Mouse (Mus musculus): ENCODE results near the gene Nrip3. TPM values are rescaled to one million over a fixed set of nuclear protein-coding genes. Genes with fewer than 3 reads are reported as not detected.

Gene Nrip3
- polyA plus RNA-seq, 1 experiment from 2014 or later = 0.82 TPM

DNA sequence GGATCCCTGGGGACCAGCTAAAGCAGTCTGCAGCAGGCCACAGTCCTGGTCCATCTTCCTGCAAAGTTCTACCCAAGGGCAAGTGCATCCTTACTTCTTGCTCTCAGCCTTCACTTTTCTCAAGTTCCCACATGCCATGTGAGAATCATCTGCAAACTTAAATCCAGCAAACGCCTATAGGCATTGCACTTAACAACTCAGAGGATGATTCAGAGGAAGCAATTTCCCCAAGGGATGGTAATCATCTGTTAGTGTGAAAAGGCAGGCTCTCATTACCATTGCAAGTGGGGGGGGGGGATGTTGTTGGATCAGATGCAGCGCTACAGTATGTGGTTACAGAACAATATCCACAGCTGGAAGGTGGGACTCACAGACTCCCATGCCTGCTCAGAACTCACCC is 12.7 kb upstream of the Nrip3 start:
- Histone ChIP-seq H3K4me1 (ENCODE audit: control insufficient read depth in 2 of 2, insufficient read depth in 2 of 2, low read length in 2 of 2) (peaks cover 13 to 21% of the 10 kb centered on the region in 2 experiments), H3K27ac (replicated peaks in 1 of 2; ENCODE audit: control insufficient read depth in 1 of 2, insufficient read depth in 1 of 2, low read depth in 2 of 2, low read length in 2 of 2) (peak overlapping the region in 1 of 2 experiments; percentile 76; a peak in 1 of 4 replicates), H3K9ac (ENCODE audit: low read length) (no peak overlapping the region), H3K4me2 (ENCODE audit: low read length) (no peak overlapping the region), H3K36me3 (ENCODE audit: control insufficient read depth, insufficient read depth, low read length) (no peaks in the 10 kb centered on the region), H3K27me3 (ENCODE audit: control insufficient read depth, insufficient read depth, low read length) (no peaks in the 10 kb centered on the region), H3K4me3 (ENCODE audit: control insufficient read depth in 1 of 2, insufficient read depth in 1 of 2, low read depth in 1 of 2, low read length in 2 of 2) (no peak overlapping the region), H3K9me3 (ENCODE audit: control insufficient read depth, low read length) (no peaks in the 10 kb centered on the region)
- WGBS = 82% methylated on average over 2 of the region's 2 CpGs
- no peak for ATAC-seq (ENCODE audit: insufficient number of reproducible peaks, insufficient read depth, low FRiP score, low read depth)

DNA sequence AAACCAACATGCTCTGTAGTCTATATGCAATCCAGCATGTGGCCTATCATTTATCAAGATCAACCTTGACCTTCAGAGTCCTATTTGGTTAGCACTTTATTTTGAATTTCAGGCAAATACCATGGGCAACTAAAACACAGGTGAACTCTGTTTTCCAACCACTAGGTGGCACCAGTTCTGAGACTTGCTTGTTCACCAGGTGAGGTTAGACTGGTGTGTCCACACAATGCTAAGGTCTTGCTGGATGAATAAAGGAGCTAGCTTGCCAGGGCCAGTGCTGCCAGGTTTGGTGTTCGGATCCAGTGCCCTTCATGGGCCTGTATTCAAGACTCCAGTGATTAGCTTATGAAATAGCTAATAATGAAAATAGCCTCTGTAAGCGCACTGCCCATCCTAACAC is 10.9 kb upstream of the Nrip3 start:
- H3K27me3 ChIP-seq (ENCODE audit: control insufficient read depth, insufficient read depth, low read length) = no peaks in the 10 kb centered on the region
- no peak overlapping the region for H3K4me3 ChIP-seq (ENCODE audit: control insufficient read depth in 1 of 2, insufficient read depth in 1 of 2, low read depth in 1 of 2, low read length in 2 of 2)
- H3K36me3 ChIP-seq (ENCODE audit: control insufficient read depth, insufficient read depth, low read length) = no peaks in the 10 kb centered on the region
- no peaks in the 10 kb centered on the region for H3K9me3 ChIP-seq (ENCODE audit: control insufficient read depth, low read length)
- 69% methylated on average over 2 of the region's 2 CpGs for WGBS
- H3K27ac ChIP-seq (replicated peaks in 1 of 2; ENCODE audit: control insufficient read depth in 1 of 2, insufficient read depth in 1 of 2, low read depth in 2 of 2, low read length in 2 of 2) = no peak overlapping the region
- no peak overlapping the region for H3K9ac ChIP-seq (ENCODE audit: low read length)
- ATAC-seq (ENCODE audit: insufficient number of reproducible peaks, insufficient read depth, low FRiP score, low read depth) = no peak
- no peak overlapping the region for H3K4me2 ChIP-seq (ENCODE audit: low read length)
- peaks cover 13 to 15% of the 10 kb centered on the region in 2 experiments for H3K4me1 ChIP-seq (ENCODE audit: control insufficient read depth in 2 of 2, insufficient read depth in 2 of 2, low read length in 2 of 2)

DNA sequence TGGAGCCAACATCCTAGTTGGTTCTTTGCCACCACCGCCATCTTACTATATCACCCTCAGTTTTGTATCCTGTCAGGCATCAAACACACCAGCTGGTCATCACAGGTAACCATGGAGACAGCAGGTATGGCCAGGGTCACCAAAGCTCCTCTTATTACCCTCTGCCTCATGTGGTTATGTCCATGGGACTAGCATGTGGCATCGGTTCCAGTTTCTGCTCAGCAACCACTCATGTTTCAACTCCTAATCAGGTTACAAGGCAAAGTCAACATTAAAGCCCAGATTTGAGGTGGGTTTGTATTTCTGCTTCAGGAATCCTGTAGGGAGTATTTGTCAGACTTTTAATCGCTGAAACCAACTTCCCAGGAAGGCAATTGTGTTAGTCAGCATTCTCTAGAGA is 9.0 kb upstream of the Nrip3 start:
- Histone ChIP-seq H3K27me3 (ENCODE audit: control insufficient read depth, insufficient read depth, low read length) (no peaks in the 10 kb centered on the region), H3K4me3 (ENCODE audit: control insufficient read depth in 1 of 2, insufficient read depth in 1 of 2, low read depth in 1 of 2, low read length in 2 of 2) (no peak overlapping the region), H3K36me3 (ENCODE audit: control insufficient read depth, insufficient read depth, low read length) (no peaks in the 10 kb centered on the region), H3K27ac (replicated peaks in 1 of 2; ENCODE audit: control insufficient read depth in 1 of 2, insufficient read depth in 1 of 2, low read depth in 2 of 2, low read length in 2 of 2) (no peak overlapping the region), H3K9ac (ENCODE audit: low read length) (no peak overlapping the region), H3K9me3 (ENCODE audit: control insufficient read depth, low read length) (no peaks in the 10 kb centered on the region), H3K4me2 (ENCODE audit: low read length) (no peak overlapping the region), H3K4me1 (ENCODE audit: control insufficient read depth in 2 of 2, insufficient read depth in 2 of 2, low read length in 2 of 2) (peaks cover 10% of the 10 kb centered on the region in 2 experiments)
- no peak for ATAC-seq (ENCODE audit: insufficient number of reproducible peaks, insufficient read depth, low FRiP score, low read depth)
- 69% methylated on average over 3 of the region's 3 CpGs for WGBS

DNA sequence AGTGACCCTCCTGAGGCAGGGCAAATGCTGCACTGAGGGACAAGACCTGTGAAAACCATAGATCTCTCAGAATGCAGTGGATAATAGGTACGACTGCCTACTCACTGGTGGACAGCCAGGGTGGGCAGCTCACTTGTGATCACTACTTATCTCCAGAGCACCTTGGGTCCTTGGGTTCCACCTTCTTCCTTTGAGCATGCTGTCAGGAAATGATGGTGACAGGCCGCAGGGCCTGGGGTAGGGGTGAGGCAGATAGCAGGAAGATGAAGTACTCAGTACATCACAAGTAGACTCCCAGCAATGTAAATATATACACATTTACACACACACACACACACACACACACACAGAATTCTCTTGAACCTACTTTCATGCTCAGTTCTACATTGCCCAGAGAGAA is 6.0 kb upstream of the Nrip3 start:
- H3K4me1 ChIP-seq (ENCODE audit: control insufficient read depth in 2 of 2, insufficient read depth in 2 of 2, low read length in 2 of 2) = no peaks in the 10 kb centered on the region
- no peaks in the 10 kb centered on the region for H3K9me3 ChIP-seq (ENCODE audit: control insufficient read depth, low read length)
- no peak overlapping the region for H3K9ac ChIP-seq (ENCODE audit: low read length)
- no peak overlapping the region for H3K4me2 ChIP-seq (ENCODE audit: low read length)
- H3K27ac ChIP-seq (replicated peaks in 1 of 2; ENCODE audit: control insufficient read depth in 1 of 2, insufficient read depth in 1 of 2, low read depth in 2 of 2, low read length in 2 of 2) = no peak overlapping the region
- H3K36me3 ChIP-seq (ENCODE audit: control insufficient read depth, insufficient read depth, low read length) = no peaks in the 10 kb centered on the region
- WGBS = 78% methylated on average over 2 of the region's 2 CpGs
- peaks cover 15% of the 10 kb centered on the region for H3K27me3 ChIP-seq (ENCODE audit: control insufficient read depth, insufficient read depth, low read length)
- H3K4me3 ChIP-seq (ENCODE audit: control insufficient read depth in 1 of 2, insufficient read depth in 1 of 2, low read depth in 1 of 2, low read length in 2 of 2) = no peak overlapping the region
- no peak for ATAC-seq (ENCODE audit: insufficient number of reproducible peaks, insufficient read depth, low FRiP score, low read depth)

DNA sequence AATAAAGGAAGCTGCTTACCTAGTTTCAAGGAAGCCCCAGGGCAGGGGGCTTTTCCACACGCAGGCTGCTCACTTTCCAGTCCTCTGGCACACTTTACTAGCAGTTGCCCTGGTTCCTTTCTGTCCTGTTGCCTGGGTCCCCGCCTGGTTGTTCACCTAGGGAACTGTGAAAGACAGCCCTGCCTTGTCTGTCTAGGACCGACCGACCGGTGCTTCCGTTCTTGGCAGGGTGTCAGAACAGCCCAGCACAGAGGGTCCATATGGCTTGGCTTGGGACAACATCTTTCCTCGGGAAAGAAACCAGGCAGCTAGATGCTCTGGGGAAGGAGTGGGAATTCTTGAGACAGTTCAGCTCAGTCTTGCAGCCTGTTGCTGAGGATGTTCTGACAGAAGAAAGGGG is 1.5 kb upstream of the Nrip3 start:
- Histone ChIP-seq H3K4me1 (ENCODE audit: control insufficient read depth in 2 of 2, insufficient read depth in 2 of 2, low read length in 2 of 2) (peaks cover 6 to 11% of the 10 kb centered on the region in 2 experiments; a peak in 2 of 4 replicates), H3K36me3 (ENCODE audit: control insufficient read depth, insufficient read depth, low read length) (no peaks in the 10 kb centered on the region), H3K4me3 (ENCODE audit: control insufficient read depth in 1 of 2, insufficient read depth in 1 of 2, low read depth in 1 of 2, low read length in 2 of 2) (no peak overlapping the region), H3K4me2 (ENCODE audit: low read length) (no peak overlapping the region), H3K9ac (ENCODE audit: low read length) (no peak overlapping the region), H3K27me3 (ENCODE audit: control insufficient read depth, insufficient read depth, low read length) (peaks cover 54% of the 10 kb centered on the region), H3K9me3 (ENCODE audit: control insufficient read depth, low read length) (no peaks in the 10 kb centered on the region), H3K27ac (replicated peaks in 1 of 2; ENCODE audit: control insufficient read depth in 1 of 2, insufficient read depth in 1 of 2, low read depth in 2 of 2, low read length in 2 of 2) (no peak overlapping the region)
- 43% methylated on average over 7 of the region's 7 CpGs for WGBS
- no peak for ATAC-seq (ENCODE audit: insufficient number of reproducible peaks, insufficient read depth, low FRiP score, low read depth)

DNA sequence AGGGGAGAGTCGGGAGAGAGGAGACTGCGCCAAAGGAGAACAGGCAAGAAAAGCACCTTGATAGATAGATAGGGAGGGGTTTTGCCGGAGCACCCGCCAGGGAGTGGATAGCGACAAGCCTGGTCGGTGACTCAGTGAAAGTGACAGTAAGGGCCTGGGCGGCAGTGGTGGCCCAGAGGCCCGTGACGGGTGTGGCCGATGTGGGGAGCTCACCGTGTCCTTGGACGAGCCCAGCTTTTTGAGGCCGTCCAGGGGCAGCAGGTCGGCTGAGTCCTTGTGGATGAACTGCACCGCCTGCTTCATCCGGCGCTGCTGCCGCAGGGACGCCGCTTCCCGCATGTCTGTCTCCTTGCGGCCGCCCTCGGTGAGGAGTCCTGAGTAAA is 747 bp downstream of the Nrip3 start:
- ATAC-seq (ENCODE audit: insufficient number of reproducible peaks, insufficient read depth, low FRiP score, low read depth) = peak; percentile 38
- Histone ChIP-seq H3K4me2 (ENCODE audit: low read length) (peak overlapping the region; percentile 97), H3K4me1 (ENCODE audit: control insufficient read depth in 2 of 2, insufficient read depth in 2 of 2, low read length in 2 of 2) (peaks cover 6 to 11% of the 10 kb centered on the region in 2 experiments; a peak in 2 of 4 replicates), H3K9me3 (ENCODE audit: control insufficient read depth, low read length) (no peaks in the 10 kb centered on the region), H3K27ac (replicated peaks in 1 of 2; ENCODE audit: control insufficient read depth in 1 of 2, insufficient read depth in 1 of 2, low read depth in 2 of 2, low read length in 2 of 2) (no peak overlapping the region), H3K27me3 (ENCODE audit: control insufficient read depth, insufficient read depth, low read length) (peaks cover 54% of the 10 kb centered on the region), H3K9ac (ENCODE audit: low read length) (peak overlapping the region; percentile 63), H3K4me3 (ENCODE audit: control insufficient read depth in 1 of 2, insufficient read depth in 1 of 2, low read depth in 1 of 2, low read length in 2 of 2) (peak overlapping the region; percentile 46 to 53), H3K36me3 (ENCODE audit: control insufficient read depth, insufficient read depth, low read length) (no peaks in the 10 kb centered on the region)
- WGBS = under 1% methylated on average over 24 of the region's 24 CpGs

DNA sequence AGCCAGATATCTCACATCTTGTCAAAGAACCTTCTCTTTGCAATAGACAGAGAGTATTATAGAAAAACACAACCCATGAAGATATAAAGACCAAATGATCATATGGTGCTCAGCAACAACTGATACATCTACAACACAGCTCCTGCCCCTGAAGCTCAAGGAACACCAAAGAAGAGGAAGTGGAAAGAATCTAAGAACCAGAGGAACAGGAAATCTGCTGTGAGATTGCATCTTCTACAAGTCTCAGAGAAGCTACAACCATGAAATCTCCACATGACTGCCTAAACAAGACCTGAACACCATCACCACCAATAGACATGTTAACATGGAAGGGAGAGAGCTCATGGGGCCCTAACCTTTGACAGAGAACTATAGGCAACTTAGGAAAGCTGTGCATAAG is 9.6 kb downstream of the Nrip3 start:
- H3K27ac ChIP-seq (replicated peaks in 1 of 2; ENCODE audit: control insufficient read depth in 1 of 2, insufficient read depth in 1 of 2, low read depth in 2 of 2, low read length in 2 of 2) = no peak overlapping the region
- no peaks in the 10 kb centered on the region for H3K27me3 ChIP-seq (ENCODE audit: control insufficient read depth, insufficient read depth, low read length)
- no peak overlapping the region for H3K9ac ChIP-seq (ENCODE audit: low read length)
- H3K4me3 ChIP-seq (ENCODE audit: control insufficient read depth in 1 of 2, insufficient read depth in 1 of 2, low read depth in 1 of 2, low read length in 2 of 2) = no peak overlapping the region
- no peaks in the 10 kb centered on the region for H3K36me3 ChIP-seq (ENCODE audit: control insufficient read depth, insufficient read depth, low read length)
- H3K9me3 ChIP-seq (ENCODE audit: control insufficient read depth, low read length) = no peaks in the 10 kb centered on the region
- H3K4me1 ChIP-seq (ENCODE audit: control insufficient read depth in 2 of 2, insufficient read depth in 2 of 2, low read length in 2 of 2) = no peaks in the 10 kb centered on the region
- no peak for ATAC-seq (ENCODE audit: insufficient number of reproducible peaks, insufficient read depth, low FRiP score, low read depth)
- H3K4me2 ChIP-seq (ENCODE audit: low read length) = no peak overlapping the region

DNA sequence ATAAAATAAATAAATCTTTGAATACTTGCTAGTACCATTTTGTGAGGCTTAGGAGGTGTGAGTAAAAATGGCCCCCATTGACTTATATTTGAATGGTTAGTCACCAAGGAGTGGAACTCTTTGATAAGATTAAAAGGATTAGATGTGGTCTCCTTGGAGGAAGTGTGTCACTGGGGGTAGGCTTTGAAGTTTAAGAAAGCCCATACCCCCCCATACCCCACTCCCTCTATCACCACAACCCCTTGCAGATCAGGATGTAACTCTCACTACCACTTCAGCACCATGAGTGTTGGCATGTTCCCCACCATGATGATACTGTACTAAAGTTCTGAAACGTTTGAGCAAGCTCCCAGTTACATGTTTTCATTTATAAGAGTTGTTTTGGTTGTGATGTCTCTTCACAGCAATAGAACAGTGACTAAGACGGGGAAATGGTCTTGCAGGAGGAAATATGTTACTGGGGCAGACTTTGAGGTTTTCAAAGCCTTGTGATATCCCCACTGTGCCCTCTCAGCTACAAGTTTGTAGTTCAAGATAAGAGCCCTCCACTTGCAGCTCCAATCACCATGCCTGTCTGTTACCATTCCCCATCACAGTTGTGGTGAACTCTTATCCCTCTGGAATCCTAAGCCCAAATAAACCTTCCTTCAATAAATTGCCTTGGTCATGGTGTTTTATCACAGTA is 13.0 kb downstream of the Nrip3 start:
- ATAC-seq (ENCODE audit: insufficient number of reproducible peaks, insufficient read depth, low FRiP score, low read depth) = no peak
- H3K4me2 ChIP-seq (ENCODE audit: low read length) = no peak overlapping the region
- no peaks in the 10 kb centered on the region for H3K36me3 ChIP-seq (ENCODE audit: control insufficient read depth, insufficient read depth, low read length)
- no peak overlapping the region for H3K27ac ChIP-seq (replicated peaks in 1 of 2; ENCODE audit: control insufficient read depth in 1 of 2, insufficient read depth in 1 of 2, low read depth in 2 of 2, low read length in 2 of 2)
- 35% methylated on average over 2 of the region's 2 CpGs for WGBS
- no peaks in the 10 kb centered on the region for H3K27me3 ChIP-seq (ENCODE audit: control insufficient read depth, insufficient read depth, low read length)
- H3K4me1 ChIP-seq (ENCODE audit: control insufficient read depth in 2 of 2, insufficient read depth in 2 of 2, low read length in 2 of 2) = no peaks in the 10 kb centered on the region
- no peak overlapping the region for H3K4me3 ChIP-seq (ENCODE audit: control insufficient read depth in 1 of 2, insufficient read depth in 1 of 2, low read depth in 1 of 2, low read length in 2 of 2)
- H3K9me3 ChIP-seq (ENCODE audit: control insufficient read depth, low read length) = no peaks in the 10 kb centered on the region
- H3K9ac ChIP-seq (ENCODE audit: low read length) = no peak overlapping the region
